Mouse (Mus musculus) heart, postnatal 14 days (tissue): Measurements from ENCODE around the gene Fhit. TPM values are rescaled to one million over a fixed set of nuclear protein-coding genes. Genes with fewer than 3 reads are reported as not detected.
"Not testable (repeated sequence)": the region's sequence is repeated elsewhere in the genome, so short reads cannot be mapped to it uniquely, and the experiment has no call there.

ENCODE experiments used
- DNase-seq, 2 experiments: peaks; one replicate each; pipeline ENCODE4 v3.0.0; 2021 to 2022
- intact Hi-C: fragments of 180-260 bp; cut with DNase I; formaldehyde crosslinking; loops from one replicate; pipeline ENCODE4 v1.15.1; 2025
- total RNA-seq, 2 experiments: library from RNA; stranded (reverse); gene quantifications; 2 replicates each; pipeline ENCODE4 v1.2.3; 2021

Fhit gene
- total RNA-seq, 2 experiments from 2014 or later: 4.3 to 7.1 TPM

- no peak for DNase-seq
- intact Hi-C loops: no loop called here
Measured at GRCm38 (mm10) chr14:10978651-10979050, 183.2 kb downstream of the Fhit start.

GRCm38 (mm10) chr14:10941647-10942046 is 220.2 kb downstream of the Fhit start:
- intact Hi-C loops: no loop called here
- DNase-seq: no peak

- intact Hi-C loops: no loop called here
- DNase-seq: no peak
Measured at GRCm38 (mm10) chr14:10933667-10934066, 228.2 kb downstream of the Fhit start.

- intact Hi-C loops: no loop called here
- DNase-seq: no peak
Measured at GRCm38 (mm10) chr14:10917893-10918803, 243.7 kb downstream of the Fhit start.

- intact Hi-C loops: no loop called here
- DNase-seq: no peak
Measured at GRCm38 (mm10) chr14:10908011-10908410, 253.8 kb downstream of the Fhit start.

DNA sequence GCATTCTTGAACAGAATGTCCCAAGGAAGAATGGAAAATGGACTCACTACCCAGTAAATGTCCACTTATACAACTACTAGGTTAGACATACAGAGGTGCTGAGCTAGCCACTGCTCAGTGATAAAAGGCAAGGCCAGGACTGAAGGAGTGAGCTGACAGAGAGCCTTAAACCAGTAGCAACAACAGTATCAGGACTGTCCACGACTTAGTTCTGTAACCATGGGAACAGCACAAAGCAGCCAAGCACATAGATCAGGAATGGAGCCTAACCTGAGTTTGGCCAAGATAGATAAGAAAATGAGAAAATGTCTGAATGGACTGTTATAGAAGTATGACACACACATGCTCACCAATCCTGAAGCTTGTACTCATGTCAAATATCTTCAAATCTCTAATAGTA is 279.1 kb downstream of the Fhit start:
- no peak for DNase-seq
- intact Hi-C loops: no loop called here

DNA sequence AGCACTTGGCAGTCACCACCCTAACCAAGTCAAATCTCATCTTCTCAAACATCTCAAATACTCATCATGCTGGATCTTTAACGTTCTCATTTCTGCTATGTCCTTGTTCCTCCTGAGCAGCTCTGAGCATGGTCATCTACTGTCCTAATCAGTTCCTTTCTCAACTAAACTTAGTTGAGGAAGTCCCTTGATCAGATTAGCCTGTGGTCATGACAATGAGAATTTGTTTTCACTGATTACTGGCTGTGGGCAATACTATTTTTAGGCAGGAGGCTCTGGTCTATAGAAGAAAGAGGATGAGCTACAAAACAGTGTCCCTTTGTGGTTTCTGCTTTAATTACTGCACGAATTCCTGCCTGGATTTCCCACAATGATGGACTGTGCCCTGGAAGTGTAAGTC is 281.1 kb downstream of the Fhit start:
- no peak for DNase-seq
- intact Hi-C loops: no loop called here

- intact Hi-C loops: no loop called here
- no peak for DNase-seq
Measured at GRCm38 (mm10) chr14:10874595-10875372, 287.1 kb downstream of the Fhit start.

DNA sequence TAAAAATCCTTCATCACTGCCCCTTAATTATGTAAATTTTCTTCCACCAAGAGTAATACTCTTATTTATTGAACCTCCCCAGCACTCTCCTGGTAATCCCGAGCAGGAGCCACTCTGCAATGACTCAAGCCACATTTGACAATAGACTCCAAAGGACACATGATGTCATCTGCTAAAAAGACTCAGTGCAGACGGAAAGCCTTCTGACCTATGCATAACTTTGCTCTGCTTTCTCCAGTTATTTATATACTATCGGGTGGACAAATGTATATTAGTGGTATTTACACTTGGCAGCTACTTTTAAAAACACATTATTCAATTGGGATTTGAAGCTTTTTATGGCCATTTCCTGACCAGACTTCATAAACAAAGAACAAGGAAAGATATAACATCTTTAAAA is 304.2 kb downstream of the Fhit start:
- DNase-seq: no peak
- intact Hi-C loops: no loop called here

DNA sequence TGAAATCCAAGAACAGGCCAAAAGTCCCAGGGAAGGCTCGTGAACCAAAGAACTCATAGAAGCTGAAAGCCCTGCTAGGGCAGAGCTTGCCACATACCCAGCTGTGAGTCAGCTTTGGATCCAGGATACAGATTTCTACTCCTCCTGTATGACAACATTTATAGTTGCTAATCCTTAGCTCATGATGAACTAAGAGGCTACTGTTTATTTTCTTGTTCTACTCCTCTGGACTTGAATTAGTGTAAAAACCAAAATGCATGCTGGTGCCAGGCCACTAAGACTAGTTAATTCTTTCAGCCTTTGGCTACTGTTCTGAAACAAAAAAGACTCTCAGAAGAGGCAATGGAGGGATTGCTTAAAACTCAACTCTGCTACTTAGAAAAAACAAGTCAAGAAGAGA is 309.9 kb downstream of the Fhit start:
- intact Hi-C loops: no loop called here
- no peak for DNase-seq

GRCm38 (mm10) chr14:10836001-10836400 is 325.8 kb downstream of the Fhit start:
- no peak for DNase-seq
- intact Hi-C loops: no loop called here

DNA sequence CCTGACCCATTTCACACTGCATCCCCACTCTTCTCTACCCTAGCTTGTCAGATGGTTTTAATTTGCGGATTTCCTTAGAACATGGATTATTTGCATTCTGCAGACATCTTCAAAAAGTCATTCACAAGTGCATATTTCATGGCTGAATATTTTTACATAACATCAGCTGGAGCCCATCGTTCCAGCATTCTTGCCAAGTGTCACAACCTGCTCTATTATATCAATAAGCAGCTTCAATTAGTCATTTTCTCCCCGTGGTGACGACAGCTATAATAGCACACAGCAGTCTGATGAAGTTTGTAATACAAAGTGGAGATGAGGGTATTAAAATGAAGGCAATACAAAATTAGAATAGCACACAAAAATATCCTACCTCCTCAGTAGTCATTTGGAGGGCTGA is 337.0 kb downstream of the Fhit start:
- DNase-seq: no peak
- intact Hi-C loops: no loop called here

DNA sequence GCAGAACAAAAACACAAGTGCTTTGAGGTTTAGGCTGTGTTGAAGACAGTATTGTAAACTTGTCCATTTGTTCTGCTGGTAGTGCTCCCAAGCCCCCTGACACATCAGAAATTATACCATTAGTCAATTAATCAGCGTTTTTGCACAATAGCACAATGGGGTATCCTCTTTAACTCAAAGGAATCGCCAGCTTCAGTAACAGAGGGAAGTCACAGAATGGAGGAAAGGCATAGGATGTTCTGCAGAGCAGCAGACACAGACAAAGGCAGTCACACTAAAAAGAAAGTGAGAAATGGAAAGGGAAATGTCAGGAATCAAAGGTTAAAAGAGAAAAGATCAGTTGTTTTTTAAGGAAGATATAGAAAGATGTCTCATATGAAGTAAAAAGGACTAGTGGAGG is 348.3 kb downstream of the Fhit start:
- intact Hi-C loops: no loop called here
- no peak for DNase-seq

DNA sequence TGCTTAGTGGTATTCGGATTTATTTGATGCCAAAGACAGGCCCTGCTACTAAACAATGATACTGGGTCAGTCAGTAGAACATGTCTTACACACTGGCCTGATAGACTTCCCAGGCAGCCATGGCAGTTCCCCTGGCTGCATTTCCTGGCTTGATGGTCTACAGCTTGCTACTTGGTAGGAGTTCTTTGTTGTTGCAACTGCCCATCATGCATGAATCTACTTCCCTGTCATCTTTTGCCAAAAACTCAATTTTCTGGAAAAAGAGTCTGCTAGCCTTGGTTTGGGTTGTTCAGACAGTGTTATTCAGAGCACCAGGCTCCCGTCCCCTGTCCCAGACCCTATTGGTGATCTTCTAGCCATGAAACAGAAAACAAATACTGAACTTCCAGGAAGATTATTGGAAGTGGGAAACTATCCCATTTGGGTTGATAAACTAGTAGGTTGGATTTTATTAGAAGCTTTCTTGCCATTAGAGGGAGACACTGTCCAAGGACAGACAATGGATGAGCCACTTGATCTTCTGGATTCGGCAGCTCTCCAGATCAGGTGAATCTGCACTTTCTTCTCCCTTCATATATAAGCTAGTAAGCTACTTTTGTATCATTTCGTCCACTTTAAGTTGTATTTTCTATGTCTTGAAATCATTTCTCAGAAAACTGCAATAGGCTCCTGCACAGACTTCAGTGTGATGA is 363.2 kb downstream of the Fhit start:
- DNase-seq: no peak
- intact Hi-C loops: no loop called here

DNA sequence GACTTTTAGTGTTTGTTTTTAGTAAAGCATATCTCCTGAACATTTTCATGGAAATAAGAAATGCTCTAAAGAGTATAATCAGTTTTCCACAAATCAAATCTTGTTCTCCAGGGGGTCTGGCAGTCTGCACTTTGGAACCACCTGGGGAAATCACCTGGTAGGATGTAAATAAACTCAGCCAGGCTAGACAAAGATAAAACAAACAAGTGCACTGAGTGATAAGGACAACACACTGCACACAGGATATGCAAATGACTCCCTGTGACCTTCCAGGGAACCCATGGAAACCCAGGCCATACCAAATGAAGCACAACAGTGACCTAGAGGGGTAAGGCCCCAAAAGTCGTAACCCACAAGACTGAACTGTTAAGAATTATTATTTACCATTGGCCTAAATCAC is 364.2 kb downstream of the Fhit start:
- no peak for DNase-seq

GRCm38 (mm10) chr14:10795498-10796075 is 366.2 kb downstream of the Fhit start:
- intact Hi-C loops: no loop called here
- DNase-seq: no peak

More for the DNA sequence above, 364.2 kb downstream of the Fhit start:
- intact Hi-C loops: no loop called here

- no peak for DNase-seq
- intact Hi-C loops: no loop called here
Measured at GRCm38 (mm10) chr14:10783929-10784328, 377.9 kb downstream of the Fhit start.

GRCm38 (mm10) chr14:10778721-10779120 is 383.1 kb downstream of the Fhit start:
- DNase-seq: no peak
- intact Hi-C loops: no loop called here

DNA sequence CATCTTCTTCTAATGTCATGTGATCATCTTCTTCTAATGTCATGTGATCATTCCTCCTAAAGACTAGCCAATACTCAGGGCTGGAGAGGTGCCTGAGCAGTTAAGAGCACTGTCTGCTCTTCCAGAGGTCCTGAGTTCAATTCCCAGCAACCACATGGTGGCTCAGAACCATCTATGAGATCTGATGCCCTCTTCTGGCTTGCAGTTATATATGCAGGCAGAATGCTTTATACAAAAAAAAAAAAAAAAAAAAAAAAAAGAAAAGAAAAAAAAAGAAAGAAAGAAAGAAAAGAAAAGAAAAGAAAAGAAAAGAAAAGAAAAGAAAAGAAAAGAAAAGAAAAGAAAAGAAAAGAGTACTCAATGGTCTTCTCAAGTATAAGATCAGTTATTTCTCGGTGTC is 407.0 kb downstream of the Fhit start:
- intact Hi-C loops, DNase-seq: not testable (repeated sequence)

GRCm38 (mm10) chr14:10738076-10738475 is 423.8 kb downstream of the Fhit start:
- DNase-seq: no peak
- intact Hi-C loops: no loop called here

DNA sequence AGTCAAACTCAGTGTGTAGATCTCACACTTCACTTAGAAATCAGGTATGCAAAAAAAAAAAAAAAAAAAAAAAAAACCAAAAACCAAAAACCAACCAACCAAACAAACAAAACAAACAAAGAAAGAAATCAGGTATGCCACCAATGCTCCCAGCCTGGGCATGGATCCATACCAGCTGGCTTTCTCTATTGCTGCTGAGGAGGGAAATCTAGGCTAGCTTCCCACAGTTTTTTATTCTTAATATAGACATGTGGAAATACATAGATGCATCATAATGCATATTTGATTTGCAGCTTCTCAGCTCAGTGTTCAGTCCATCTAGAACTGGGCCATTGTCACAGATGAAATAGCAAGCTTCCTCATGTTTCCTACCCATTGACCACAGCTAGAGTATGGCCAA is 439.3 kb downstream of the Fhit start:
- DNase-seq: no peak
- intact Hi-C loops: no loop called here
